Mouse (Mus musculus) limb, embryonic 13.5 days (tissue): ENCODE results near the gene Prkca. TPM values are rescaled to one million over a fixed set of nuclear protein-coding genes. Genes with fewer than 3 reads are reported as not detected.
A peak's percentile ranks its signal among the peaks of the same experiment; 100 is the strongest.

Source experiments
- ATAC-seq: fragments of 200-750 bp; cut with Nextera tagmentation; 2 replicates; pipeline ENCODE4 v1.8.0; 2017; ENCODE audit warnings: low read depth, moderate number of reproducible peaks, moderate TSS enrichment; ENCODE audit not compliant: low FRiP score
- H3K27ac ChIP-seq: fragments of 300-500 bp; sonication (generic); 2 replicates; pipeline ENCODE4 v1.5.1; 2015; ENCODE audit warnings: inconsistent platforms, mild to moderate bottlenecking, moderate library complexity
- H3K27me3 ChIP-seq: fragments of 300-500 bp; sonication (generic); 2 replicates; pipeline ENCODE4 v1.6.1; 2015; ENCODE audit warnings: mild to moderate bottlenecking, inconsistent platforms
- H3K36me3 ChIP-seq: fragments of 300-500 bp; sonication (generic); 2 replicates; pipeline ENCODE4 v1.6.1; 2015; ENCODE audit warnings: inconsistent platforms, mild to moderate bottlenecking, moderate library complexity
- H3K4me1 ChIP-seq: fragments of 300-500 bp; sonication (generic); 2 replicates; pipeline ENCODE4 v1.6.1; 2015; ENCODE audit warnings: inconsistent platforms
- H3K4me2 ChIP-seq: fragments of 300-500 bp; sonication (generic); replicated peaks from 2 replicates; pipeline ENCODE4 v1.6.1; 2015; ENCODE audit warnings: inconsistent platforms, mild to moderate bottlenecking, moderate library complexity
- H3K4me3 ChIP-seq: fragments of 300-500 bp; sonication (generic); 2 replicates; pipeline ENCODE4 v1.5.1; 2015; ENCODE audit warnings: moderate library complexity, mild to moderate bottlenecking, inconsistent platforms
- H3K9ac ChIP-seq: fragments of 300-500 bp; sonication (generic); 2 replicates; pipeline ENCODE4 v1.6.1; 2015; ENCODE audit warnings: mild to moderate bottlenecking, inconsistent platforms
- H3K9me3 ChIP-seq: fragments of 300-500 bp; sonication (generic); 2 replicates; pipeline ENCODE4 v1.6.1; 2016; ENCODE audit warnings: inconsistent platforms
- WGBS: fragments of 180-500 bp; shearing (Covaris S2); methylation state at CpG from one replicate; pipeline ENCODE4 v1.1.7; 2015; 5-methylcytosine and 5-hydroxymethylcytosine counted together
- polyA plus RNA-seq: library from polyadenylated mRNA; unstranded; fragments of >200 nt; fragmentation: Nextera tagmentation; extraction: Ambion mirVana; gene quantifications from 2 replicates; pipeline ENCODE4 v1.2.1, GENCODE M21; 2015

Prkca gene
- polyA plus RNA-seq, 1 experiment from 2014 or later, result 7.2 TPM

DNA sequence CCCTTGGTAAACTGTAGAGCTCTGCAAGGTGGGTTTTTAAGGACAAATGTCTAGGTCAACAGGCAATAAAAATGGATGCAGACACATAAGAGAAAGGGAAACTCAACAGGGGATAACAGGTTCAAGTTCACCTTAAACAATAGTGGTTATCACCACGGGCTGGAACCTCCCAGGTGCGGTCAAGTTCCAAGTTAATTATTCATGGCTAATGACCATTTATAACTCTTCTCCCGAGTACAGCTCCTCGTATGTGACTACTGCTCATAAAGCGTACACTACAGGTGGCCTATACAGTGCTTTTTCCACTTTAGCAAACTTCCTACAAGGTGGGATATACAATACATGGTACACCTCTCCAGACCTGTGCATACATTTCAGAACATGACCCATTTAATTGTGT is 33.9 kb downstream of the Prkca start:
- no peak overlapping the region for H3K4me2 ChIP-seq
- no peak overlapping the region for H3K9ac ChIP-seq
- no peaks in the 10 kb centered on the region for H3K36me3 ChIP-seq
- H3K9me3 ChIP-seq, result no peaks in the 10 kb centered on the region
- peaks cover 4% of the 10 kb centered on the region; the same call in 1 of the 2 replicates for H3K27me3 ChIP-seq
- no peak overlapping the region for H3K4me3 ChIP-seq
- 68% methylated on average over 5 of the region's 5 CpGs for WGBS
- no peak overlapping the region for H3K27ac ChIP-seq
- peaks cover 9% of the 10 kb centered on the region for H3K4me1 ChIP-seq
- no peak for ATAC-seq

GRCm38 (mm10) chr11:108308253-108308652 is 35.5 kb downstream of the Prkca start:
- no peak overlapping the region for H3K4me2 ChIP-seq
- H3K4me3 ChIP-seq, result no peak overlapping the region
- ATAC-seq, result no peak
- no peaks in the 10 kb centered on the region for H3K9me3 ChIP-seq
- 94% methylated on average over 5 of the region's 5 CpGs for WGBS
- H3K36me3 ChIP-seq, result no peaks in the 10 kb centered on the region
- H3K27ac ChIP-seq, result no peak overlapping the region
- H3K4me1 ChIP-seq, result 0 out of 2 replicates have a peak, but pooled peaks cover 4% of the 10 kb centered on the region
- no peak overlapping the region for H3K9ac ChIP-seq
- peaks cover 4% of the 10 kb centered on the region; the same call in 1 of the 2 replicates for H3K27me3 ChIP-seq

DNA sequence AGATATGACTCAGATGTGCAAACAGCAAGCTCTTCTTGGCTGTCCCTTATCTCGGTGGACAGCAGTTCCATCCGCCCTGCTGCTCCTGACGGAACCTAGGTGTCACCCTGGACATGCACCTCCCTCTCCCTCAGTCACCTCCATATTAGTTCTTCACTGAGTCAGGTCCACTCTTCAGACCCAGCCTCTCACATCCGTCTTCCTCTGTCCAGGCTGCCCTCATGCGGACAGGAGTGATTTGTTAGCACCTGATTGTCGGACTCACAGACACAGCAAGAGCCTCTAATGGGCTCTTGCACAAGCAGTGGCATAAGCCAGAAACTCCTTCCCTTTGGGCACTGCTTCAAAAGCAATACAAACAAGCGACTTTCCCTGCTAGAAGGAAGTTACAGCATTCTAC is 36.5 kb downstream of the Prkca start:
- Histone ChIP-seq H3K4me3 (no peak overlapping the region), H3K4me1 (peaks cover 10% of the 10 kb centered on the region), H3K4me2 (no peak overlapping the region), H3K27ac (no peak overlapping the region), H3K9ac (no peak overlapping the region), H3K9me3 (no peaks in the 10 kb centered on the region), H3K27me3 (peaks cover 4% of the 10 kb centered on the region; the same call in 1 of the 2 replicates), H3K36me3 (no peaks in the 10 kb centered on the region)
- no peak for ATAC-seq
- 63% methylated on average over 7 of the region's 7 CpGs for WGBS

DNA sequence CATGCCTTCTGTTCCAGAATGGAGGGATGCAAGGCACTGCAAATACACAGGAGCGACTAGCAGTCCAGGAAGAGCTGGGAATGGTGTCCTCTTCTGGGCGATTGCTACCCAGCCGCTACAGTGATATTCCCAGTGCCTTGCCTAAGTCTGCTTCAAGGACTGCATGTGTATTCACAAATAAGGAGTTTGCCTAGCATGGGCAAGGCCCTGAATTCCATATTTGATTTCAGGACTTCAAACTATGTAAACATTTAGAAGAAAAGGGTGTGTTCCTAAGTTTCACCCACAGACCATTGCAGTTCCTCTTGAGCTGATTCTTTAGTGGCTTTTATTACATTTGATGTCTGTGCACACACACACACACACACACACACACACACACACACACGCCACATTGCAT is 39.9 kb downstream of the Prkca start:
- peaks cover 4% of the 10 kb centered on the region; the same call in 1 of the 2 replicates for H3K27me3 ChIP-seq
- H3K4me2 ChIP-seq, result no peak overlapping the region
- H3K4me3 ChIP-seq, result no peak overlapping the region
- no peaks in the 10 kb centered on the region for H3K9me3 ChIP-seq
- H3K9ac ChIP-seq, result no peak overlapping the region
- no peak overlapping the region for H3K27ac ChIP-seq
- peaks cover 43% of the 10 kb centered on the region for H3K4me1 ChIP-seq
- H3K36me3 ChIP-seq, result no peaks in the 10 kb centered on the region
- 94% methylated on average over 4 of the region's 4 CpGs for WGBS
- no peak for ATAC-seq

- no peaks in the 10 kb centered on the region for H3K27me3 ChIP-seq
- no peaks in the 10 kb centered on the region for H3K9me3 ChIP-seq
- WGBS, result 35% methylated on average over 10 of the region's 10 CpGs
- no peak overlapping the region for H3K4me2 ChIP-seq
- no peak overlapping the region for H3K4me3 ChIP-seq
- peaks cover 43% of the 10 kb centered on the region for H3K4me1 ChIP-seq
- H3K27ac ChIP-seq, result no peak overlapping the region
- H3K36me3 ChIP-seq, result no peaks in the 10 kb centered on the region
- no peak overlapping the region for H3K9ac ChIP-seq
- ATAC-seq, result peak; percentile 10; the same call in 1 of the 2 replicates
Observed at GRCm38 (mm10) chr11:108301796-108302490, 41.8 kb downstream of the Prkca start.

DNA sequence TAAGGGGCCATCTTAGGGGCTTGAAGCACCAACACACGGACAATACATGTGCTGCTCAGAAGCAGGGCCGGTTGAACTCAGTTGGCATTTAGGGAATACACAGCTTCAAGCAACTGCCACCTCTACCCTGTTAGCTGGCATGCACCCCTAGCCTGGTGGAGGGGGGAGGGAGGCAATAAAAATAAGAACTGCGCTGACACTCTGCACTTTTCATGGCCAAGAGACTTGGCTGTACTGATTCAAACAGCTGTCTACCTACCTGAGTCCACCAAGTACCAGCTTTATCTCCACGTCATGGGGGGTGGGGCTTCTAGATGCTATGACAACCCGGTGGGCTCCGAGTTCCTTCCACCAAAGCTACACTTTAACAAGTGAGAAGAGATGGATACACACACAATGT is 42.7 kb downstream of the Prkca start:
- H3K9me3 ChIP-seq, result no peaks in the 10 kb centered on the region
- WGBS, result 66% methylated on average over 6 of the region's 6 CpGs
- H3K9ac ChIP-seq, result no peak overlapping the region
- no peak overlapping the region for H3K4me2 ChIP-seq
- H3K4me1 ChIP-seq, result peaks cover 42% of the 10 kb centered on the region
- no peak overlapping the region for H3K4me3 ChIP-seq
- H3K27ac ChIP-seq, result no peak overlapping the region
- H3K36me3 ChIP-seq, result no peaks in the 10 kb centered on the region
- ATAC-seq, result no peak
- no peaks in the 10 kb centered on the region for H3K27me3 ChIP-seq

- Histone ChIP-seq H3K9me3 (no peaks in the 10 kb centered on the region), H3K4me1 (peaks cover 39% of the 10 kb centered on the region), H3K4me3 (no peak overlapping the region), H3K9ac (no peak overlapping the region), H3K36me3 (no peaks in the 10 kb centered on the region), H3K27me3 (no peaks in the 10 kb centered on the region), H3K27ac (no peak overlapping the region), H3K4me2 (no peak overlapping the region)
- ATAC-seq, result no peak
- WGBS, result 96% methylated on average over 1 of the region's 1 CpGs
Observed at GRCm38 (mm10) chr11:108300443-108300842, 43.3 kb downstream of the Prkca start.

DNA sequence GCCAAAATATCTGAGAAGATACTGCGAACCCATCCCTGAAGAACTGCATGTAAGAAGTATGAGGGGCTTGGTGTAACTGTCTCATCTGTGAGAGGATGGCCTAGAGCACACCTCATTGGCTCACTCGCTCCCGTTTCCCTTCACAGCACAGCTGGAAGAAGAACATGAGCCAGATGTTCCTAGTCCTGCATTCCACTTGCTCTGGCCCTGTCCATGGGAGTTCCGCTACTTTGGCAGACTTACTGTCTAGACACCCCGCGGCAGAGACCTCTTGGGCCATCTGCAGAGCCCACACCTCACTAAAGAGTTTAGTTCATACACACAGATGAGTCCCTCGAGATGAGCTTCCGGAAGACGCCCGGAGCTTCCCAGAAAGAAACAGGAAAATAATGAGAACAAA is 43.8 kb downstream of the Prkca start:
- Histone ChIP-seq H3K9ac (no peak overlapping the region), H3K9me3 (no peaks in the 10 kb centered on the region), H3K4me3 (no peak overlapping the region), H3K36me3 (no peaks in the 10 kb centered on the region), H3K27ac (no peak overlapping the region), H3K4me2 (no peak overlapping the region), H3K27me3 (no peaks in the 10 kb centered on the region), H3K4me1 (peaks cover 44% of the 10 kb centered on the region)
- 61% methylated on average over 10 of the region's 10 CpGs for WGBS
- ATAC-seq, result peak; percentile 52

GRCm38 (mm10) chr11:108297956-108298355 is 45.8 kb downstream of the Prkca start:
- no peak overlapping the region for H3K4me2 ChIP-seq
- peaks cover 45% of the 10 kb centered on the region for H3K4me1 ChIP-seq
- H3K9ac ChIP-seq, result no peak overlapping the region
- no peaks in the 10 kb centered on the region for H3K36me3 ChIP-seq
- ATAC-seq, result no peak
- H3K27me3 ChIP-seq, result no peaks in the 10 kb centered on the region
- WGBS, result 70% methylated on average over 8 of the region's 8 CpGs
- H3K4me3 ChIP-seq, result no peak overlapping the region
- no peak overlapping the region for H3K27ac ChIP-seq
- no peaks in the 10 kb centered on the region for H3K9me3 ChIP-seq

DNA sequence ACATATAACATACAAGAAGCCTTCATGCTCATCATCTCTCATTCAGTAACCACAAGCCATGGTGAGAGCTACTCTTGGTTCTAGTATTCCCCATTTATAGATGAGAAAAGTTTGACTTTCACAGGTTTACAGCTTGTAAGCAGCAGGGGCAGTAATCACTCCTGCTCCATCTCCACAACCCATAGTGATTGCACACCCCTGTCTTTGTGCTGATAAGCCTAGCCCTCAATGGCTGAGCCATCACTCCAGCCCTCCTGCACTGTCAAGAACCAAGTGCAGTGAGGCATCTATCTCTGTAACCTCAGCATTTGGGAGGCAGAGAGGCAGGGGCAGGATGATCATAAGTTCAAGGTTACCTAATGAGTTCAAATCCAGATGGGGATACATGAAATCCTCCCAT is 48.4 kb downstream of the Prkca start:
- H3K27ac ChIP-seq, result no peak overlapping the region
- no peak for ATAC-seq
- H3K27me3 ChIP-seq, result no peaks in the 10 kb centered on the region
- no peaks in the 10 kb centered on the region for H3K36me3 ChIP-seq
- no peaks in the 10 kb centered on the region for H3K9me3 ChIP-seq
- H3K9ac ChIP-seq, result no peak overlapping the region
- H3K4me3 ChIP-seq, result no peak overlapping the region
- H3K4me2 ChIP-seq, result no peak overlapping the region
- peaks cover 25% of the 10 kb centered on the region for H3K4me1 ChIP-seq

GRCm38 (mm10) chr11:108294305-108294813 is 49.4 kb downstream of the Prkca start:
- WGBS, result 88% methylated on average over 12 of the region's 12 CpGs
- H3K27ac ChIP-seq, result no peak overlapping the region
- H3K4me3 ChIP-seq, result no peak overlapping the region
- ATAC-seq, result no peak
- H3K4me2 ChIP-seq, result no peak overlapping the region
- H3K27me3 ChIP-seq, result no peaks in the 10 kb centered on the region
- no peaks in the 10 kb centered on the region for H3K9me3 ChIP-seq
- peaks cover 15% of the 10 kb centered on the region; the same call in 1 of the 2 replicates for H3K4me1 ChIP-seq
- H3K36me3 ChIP-seq, result no peaks in the 10 kb centered on the region
- H3K9ac ChIP-seq, result no peak overlapping the region

DNA sequence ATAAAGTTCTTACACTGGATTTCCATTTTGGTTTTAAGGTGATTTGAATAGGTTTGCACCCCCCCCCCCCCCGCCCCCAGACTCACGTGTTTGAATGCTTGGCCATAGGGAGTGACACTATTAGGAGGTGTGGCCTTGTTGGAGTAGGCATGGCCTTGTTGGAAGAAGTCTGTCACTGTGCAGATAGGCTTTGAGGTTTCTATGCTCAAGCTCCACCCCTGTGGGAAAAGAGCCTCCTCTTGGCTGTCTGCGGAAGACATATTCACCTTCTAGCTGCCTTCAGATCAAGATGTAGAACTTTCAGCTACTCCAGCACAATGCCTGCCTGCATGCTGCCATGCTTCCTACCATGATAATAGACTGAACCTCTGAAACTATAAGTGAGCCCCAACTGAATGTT is 49.9 kb downstream of the Prkca start:
- no peaks in the 10 kb centered on the region for H3K9me3 ChIP-seq
- no peak overlapping the region for H3K4me2 ChIP-seq
- 0 out of 2 replicates have a peak, but pooled peaks cover 11% of the 10 kb centered on the region for H3K4me1 ChIP-seq
- H3K27me3 ChIP-seq, result no peaks in the 10 kb centered on the region
- 71% methylated on average over 3 of the region's 3 CpGs for WGBS
- H3K4me3 ChIP-seq, result no peak overlapping the region
- H3K9ac ChIP-seq, result no peak overlapping the region
- no peak overlapping the region for H3K27ac ChIP-seq
- ATAC-seq, result no peak
- H3K36me3 ChIP-seq, result no peaks in the 10 kb centered on the region

DNA sequence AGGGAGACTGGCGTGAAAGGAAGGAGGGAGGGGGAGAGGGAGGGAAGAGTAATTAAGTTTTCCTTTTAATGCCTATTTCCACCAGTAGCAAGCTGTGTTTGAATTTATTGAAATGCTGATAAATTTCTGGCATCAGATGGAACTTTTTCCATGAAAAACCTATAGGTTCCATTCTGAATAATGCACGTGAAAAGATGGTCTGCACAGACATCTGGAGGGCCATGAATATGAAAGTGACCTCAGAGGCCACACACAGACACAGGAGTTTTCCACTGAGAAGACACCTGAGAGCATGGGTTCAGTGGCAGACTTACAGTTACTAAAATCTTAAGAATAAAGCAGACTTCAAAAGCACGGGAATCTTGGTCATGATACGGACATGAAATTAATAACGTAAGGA is 54.5 kb downstream of the Prkca start:
- WGBS, result 75% methylated on average over 5 of the region's 5 CpGs
- no peaks in the 10 kb centered on the region for H3K36me3 ChIP-seq

More for the DNA sequence above, 54.5 kb downstream of the Prkca start:
- ATAC-seq, result no peak
- Histone ChIP-seq H3K9me3 (no peaks in the 10 kb centered on the region; the same call in 1 of the 2 replicates), H3K4me3 (no peak overlapping the region), H3K27me3 (no peaks in the 10 kb centered on the region), H3K4me1 (peaks cover 29% of the 10 kb centered on the region), H3K4me2 (no peak overlapping the region), H3K27ac (no peak overlapping the region), H3K9ac (no peak overlapping the region)
